In the genomic region with DNA sequence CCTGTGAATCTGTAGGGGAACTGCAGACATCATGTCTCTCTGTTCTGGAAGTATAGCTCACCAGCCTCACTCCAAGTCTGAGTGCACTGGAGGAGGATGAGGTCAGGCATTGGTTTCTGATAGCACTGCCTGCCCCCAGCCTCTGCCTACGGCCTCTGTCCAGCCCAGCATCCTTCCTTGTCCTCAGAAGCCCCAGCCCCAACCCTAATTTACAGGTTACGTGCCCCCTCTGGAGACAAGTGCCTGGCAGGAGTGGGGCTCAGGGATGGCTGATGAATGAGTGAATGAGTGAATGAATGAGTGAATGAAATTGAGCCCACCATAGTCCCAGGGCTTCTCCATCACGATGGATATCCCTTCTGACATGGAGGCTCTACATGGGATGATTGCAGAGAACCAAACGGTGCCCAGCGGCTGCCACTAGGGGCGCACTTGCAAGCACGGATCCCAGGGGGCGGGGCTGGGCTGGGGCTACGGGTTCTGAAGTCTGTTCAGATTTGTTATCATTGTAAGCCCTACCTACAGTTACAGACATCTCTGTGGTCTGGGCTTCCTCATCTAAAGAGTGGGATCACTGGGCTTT, we compare ENCODE assay signal across 8 mouse cellular contexts. TPM values are rescaled to one million over a fixed set of nuclear protein-coding genes. Genes with fewer than 3 reads are reported as not detected.
A peak's percentile ranks its signal among the peaks of the same experiment; 100 is the strongest.
DNase-seq lines count a peak whose midpoint lies in the region; ATAC-seq and TF ChIP-seq lines count a peak whose summit lies in the region.

No protein-coding gene starts in this region.

- H3K9me3 ChIP-seq in lung, postnatal 0 days (ENCODE audit: low read length) = no peaks in the 10 kb centered on the region

- H3K9ac ChIP-seq in lung, postnatal 0 days (replicated peaks; ENCODE audit: low read depth) = no peak overlapping the region

- 24% methylated on average over 9 of the region's 9 CpGs for WGBS in lung, postnatal 0 days

- no peak overlapping the region for H3K4me2 ChIP-seq in lung, postnatal 0 days (replicated peaks; ENCODE audit: low read depth, low read length)

- no peak for TF ChIP-seq EP300 in lung, postnatal 0 days (IDR thresholded peaks at IDR 0.05)

- intact Hi-C loops in gastrocnemius, postnatal 14 days (cut with DNase I; ENCODE audit: low total_unique reads) = no loop called here

- no peak overlapping the region for H3K27ac ChIP-seq in embryonic fibroblast, embryonic 13.5 days (ENCODE audit: insufficient read depth, low read length)
- H3K27ac ChIP-seq in lung, postnatal 0 days (ENCODE audit: low read length) = no peak overlapping the region

- peak; percentile 46; the same call in 1 of the 2 replicates for TF ChIP-seq CTCF in embryonic fibroblast, embryonic 13.5 days (IDR thresholded peaks at IDR 0.05; ENCODE audit: borderline replicate concordance, insufficient read depth, low read length)
- TF ChIP-seq CTCF in lung, postnatal 0 days (IDR thresholded peaks at IDR 0.05) = peak; percentile 81

- 0 out of 2 replicates have a peak, but pooled peaks cover 4% of the 10 kb centered on the region for H3K27me3 ChIP-seq in lung, postnatal 0 days (replicated peaks; ENCODE audit: insufficient read depth, low read length)

- ATAC-seq in lung, postnatal 0 days = no peak

- peak; percentile 33 for DNase-seq in gastrocnemius, postnatal 14 days
- no peak for DNase-seq in gastrocnemius, adult 18-20 months (ENCODE audit: low spot score)
- DNase-seq in urinary bladder, postnatal 14 days (ENCODE audit: low spot score) = peak; percentile 11
- no peak for DNase-seq in urinary bladder, postnatal 4 days (ENCODE audit: low spot score in 2 of 2)
- no peak for DNase-seq in lung, postnatal 0 days (ENCODE audit: low spot score)
- DNase-seq in retina, postnatal 7 days (ENCODE audit: low read depth, low spot score) = peak; percentile 42
- DNase-seq in Muller cell, postnatal 12 days (ENCODE audit: inconsistent ontology term) = no peak

- no peaks in the 10 kb centered on the region for H3K4me1 ChIP-seq in embryonic fibroblast, embryonic 13.5 days (ENCODE audit: control insufficient read depth, insufficient read depth, low read length)
- no peaks in the 10 kb centered on the region for H3K4me1 ChIP-seq in lung, postnatal 0 days (ENCODE audit: insufficient read depth, low read depth, low read length)

- TF ChIP-seq POLR2A in embryonic fibroblast, embryonic 13.5 days (IDR thresholded peaks at IDR 0.05; ENCODE audit: low read depth, low read length) = no peak

- H3K36me3 ChIP-seq in lung, postnatal 0 days (ENCODE audit: insufficient read depth, low read length) = no peaks in the 10 kb centered on the region

- H3K4me3 ChIP-seq in embryonic fibroblast, embryonic 13.5 days (ENCODE audit: insufficient read depth, low read length) = no peak overlapping the region
- H3K4me3 ChIP-seq in lung, postnatal 0 days (ENCODE audit: low read depth, low read length) = no peak overlapping the region

RNA-seq across cellular contexts. Expression of a gene that starts 49.7 kb away (rescaled TPM):
- total RNA-seq in gastrocnemius, postnatal 14 days (2021) = under 1 TPM; 0.39 to 0.51 TPM
- total RNA-seq in gastrocnemius, adult 18-20 months (2021) = under 1 TPM; 0.05 to 0.21 TPM
- polyA plus RNA-seq in embryonic fibroblast, embryonic 13.5 days (2011; ENCODE audit: insufficient read length, low read depth, missing spikeins) = 1.1 and 2.8 TPM in 2 replicates
- not detected in 2 replicates for polyA plus RNA-seq in lung, postnatal 0 days (2015; fragmentation: Nextera tagmentation; extraction: Ambion mirVana)

Comparison
In these comparisons a context has a peak if more than half of its experiments do, and no peak if none do; other contexts are left out.
1. DNase-seq: peak in gastrocnemius, postnatal 14 days (single experiment), urinary bladder, postnatal 14 days (single experiment) and retina, postnatal 7 days (single experiment); none in gastrocnemius, adult 18-20 months (single experiment), urinary bladder, postnatal 4 days (0 of 2), lung, postnatal 0 days (single experiment) and Muller cell, postnatal 12 days (single experiment).